Mouse (Mus musculus): ENCODE measurements around the gene Antxr1. TPM values are rescaled to one million over a fixed set of nuclear protein-coding genes. Genes with fewer than 3 reads are reported as not detected.

Gene Antxr1
- total RNA-seq, 2 experiments from 2014 or later: 19.4 to 19.5 TPM

Other genes with a start within 250 kb of the Antxr1 start
- gene D6Ertd527e, start 231.1 kb downstream of the Antxr1 start, total RNA-seq (2021): not detected
- gene Gkn1, start 15.1 kb upstream of the Antxr1 start, total RNA-seq (2021): not detected
- not detected for gene Gkn2, start 37.5 kb upstream of the Antxr1 start, total RNA-seq (2021)
- 1 to 10 TPM; 1.1 to 1.7 TPM for gene Gkn3, start 53.1 kb upstream of the Antxr1 start, total RNA-seq (2021)
- 10 to 100 TPM; 20.6 to 49.0 TPM for gene Bmp10, start 93.2 kb upstream of the Antxr1 start, total RNA-seq (2021)
- gene Arhgap25, start 197.4 kb upstream of the Antxr1 start, total RNA-seq (2021): 1 to 10 TPM; 5.1 to 5.8 TPM

Data from heart, postnatal 14 days (tissue).